Mouse (Mus musculus) G1E (cell line): ENCODE measurements around the gene Gm20883. TPM values are rescaled to one million over a fixed set of nuclear protein-coding genes. Genes with fewer than 3 reads are reported as not detected.
"Not testable (repeated sequence)": the region's sequence is repeated elsewhere in the genome, so short reads cannot be mapped to it uniquely, and the experiment has no call there.

ENCODE experiments used
- ATAC-seq: 2 replicates; pipeline ENCODE4 v1.8.0; 2016; ENCODE audit warnings: mild to moderate bottlenecking; ENCODE audit not compliant: insufficient number of reproducible peaks, poor library complexity, low FRiP score, severe bottlenecking; ENCODE audit errors: extremely low read depth
- DNase-seq: peaks from one replicate; pipeline ENCODE4 v3.0.0; 2012; ENCODE audit warnings: low spot score
- H3K27me3 ChIP-seq: 2 replicates; pipeline ENCODE4 v1.6.1; 2012; ENCODE audit warnings: mild to moderate bottlenecking, low read length, inconsistent platforms; ENCODE audit not compliant: insufficient read depth
- H3K36me3 ChIP-seq: replicated peaks from 2 replicates; pipeline ENCODE3; 2012; ENCODE audit warnings: mild to moderate bottlenecking, inconsistent platforms
- H3K4me1 ChIP-seq: 2 replicates; pipeline ENCODE4 v1.6.1; 2012; ENCODE audit warnings: low read depth, low read length, inconsistent platforms, mixed read lengths; ENCODE audit not compliant: insufficient read depth
- H3K4me3 ChIP-seq: 2 replicates; pipeline ENCODE4 v1.5.1; 2012; ENCODE audit warnings: low read depth, mild to moderate bottlenecking, inconsistent platforms, low read length, moderate library complexity, mixed read lengths
- H3K9me3 ChIP-seq: replicated peaks from 2 replicates; pipeline ENCODE4 v1.6.1; 2012; ENCODE audit warnings: inconsistent platforms
- polyA plus RNA-seq: library from polyadenylated mRNA; stranded (reverse); fragments of >175 nt; gene quantifications from 2 replicates; pipeline ENCODE4 v1.2.3, GENCODE M21; 2012
- total RNA-seq, 2 experiments: library from RNA; stranded (forward) in 1 of 2; stranded (reverse) in 1 of 2; fragments of 200-1000 nt in 1 of 2; fragments of >200 nt in 1 of 2; fragmentation: Nextera tagmentation in 1 of 2; gene quantifications; 2 replicates each; pipeline ENCODE4 v1.2.3; 2014 to 2017

The Gm20883 gene
- total RNA-seq (2014; fragmentation: Nextera tagmentation) (not detected in 2 replicates), total RNA-seq (2017) (not detected in 2 replicates), polyA plus RNA-seq (not detected in 2 replicates)

- not testable (repeated sequence) for H3K36me3 ChIP-seq
Observed at GRCm38 (mm10) chrY:50607951-50608350, at the start of gene Gm20883. Gene Gm20883, plus strand, starts transcription at chrY:50608251.

More at GRCm38 (mm10) chrY:50607951-50608350, at the start of gene Gm20883:
- not testable (repeated sequence) for H3K4me3 ChIP-seq, DNase-seq, H3K4me1 ChIP-seq, ATAC-seq, H3K9me3 ChIP-seq, H3K27me3 ChIP-seq
